Mouse (Mus musculus) cerebellum, adult 2 months (tissue): ENCODE data around the gene Gm11034.

Experiments used
- CTCF ChIP-seq: fragments of 200-500 bp; IDR thresholded peaks from 2 replicates; pipeline ENCODE4 v1.5.1; 2011; ENCODE audit warnings: low read depth, mild to moderate bottlenecking, control low read depth, low read length, moderate library complexity, borderline replicate concordance; ENCODE audit not compliant: insufficient read depth
- POLR2A ChIP-seq: fragments of 200-500 bp; IDR thresholded peaks from 2 replicates; pipeline ENCODE4 v1.6.1; 2011; ENCODE audit warnings: low read length, control low read depth, borderline replicate concordance; ENCODE audit not compliant: insufficient read depth

- TF ChIP-seq CTCF (peak; percentile 72), POLR2A (peak; percentile 44; the same call in 1 of the 2 replicates)
Measured at GRCm38 (mm10) chr8:72239499-72240402, 26.3 kb upstream of the Gm11034 start, which contains the start of gene Ap1m1.
